Mouse (Mus musculus): ENCODE data around the gene Zfp618.

Zfp618 gene

GRCm38 (mm10) chr4:63033724-63034123 lies 68.4 kb downstream of the Zfp618 start:
- DNase-seq, result no peak

GRCm38 (mm10) chr4:63035991-63036390 lies 70.6 kb downstream of the Zfp618 start:
- DNase-seq, result no peak

GRCm38 (mm10) chr4:63036790-63037189 lies 71.4 kb downstream of the Zfp618 start:
- no peak for DNase-seq

- no peak for DNase-seq
Measured at GRCm38 (mm10) chr4:63037555-63037954, 72.2 kb downstream of the Zfp618 start.

- no peak for DNase-seq
Measured at GRCm38 (mm10) chr4:63038265-63038664, 72.9 kb downstream of the Zfp618 start.

GRCm38 (mm10) chr4:63038937-63039336 lies 73.6 kb downstream of the Zfp618 start:
- no peak for DNase-seq

- DNase-seq, result no peak
Measured at GRCm38 (mm10) chr4:63048606-63049005, 83.2 kb downstream of the Zfp618 start.

GRCm38 (mm10) chr4:63049596-63050318 lies 84.4 kb downstream of the Zfp618 start:
- DNase-seq, result no peak

GRCm38 (mm10) chr4:63050319-63050676 lies 84.9 kb downstream of the Zfp618 start:
- no peak for DNase-seq

GRCm38 (mm10) chr4:63050949-63051348 lies 85.6 kb downstream of the Zfp618 start:
- no peak for DNase-seq

- no peak for DNase-seq
Measured at GRCm38 (mm10) chr4:63051940-63052661, 86.7 kb downstream of the Zfp618 start.

- DNase-seq, result no peak
Measured at GRCm38 (mm10) chr4:63052662-63053033, 87.3 kb downstream of the Zfp618 start.

GRCm38 (mm10) chr4:63055216-63055745 lies 89.9 kb downstream of the Zfp618 start:
- DNase-seq, result no peak

- no peak for DNase-seq
Measured at GRCm38 (mm10) chr4:63056641-63057415, 91.5 kb downstream of the Zfp618 start.

- no peak for DNase-seq
Measured at GRCm38 (mm10) chr4:63057581-63057980, 92.2 kb downstream of the Zfp618 start.

GRCm38 (mm10) chr4:63058686-63059085 lies 93.3 kb downstream of the Zfp618 start:
- no peak for DNase-seq

- no peak for DNase-seq
Measured at GRCm38 (mm10) chr4:63060358-63060757, 95.0 kb downstream of the Zfp618 start.

- no peak for DNase-seq
Measured at GRCm38 (mm10) chr4:63061411-63061810, 96.0 kb downstream of the Zfp618 start.

GRCm38 (mm10) chr4:63063360-63063759 lies 98.0 kb downstream of the Zfp618 start:
- no peak for DNase-seq

GRCm38 (mm10) chr4:63064911-63065310 lies 99.5 kb downstream of the Zfp618 start:
- DNase-seq, result no peak

GRCm38 (mm10) chr4:63066796-63067195 lies 101.4 kb downstream of the Zfp618 start:
- DNase-seq, result no peak

- no peak for DNase-seq
Measured at GRCm38 (mm10) chr4:63067822-63068221, 102.4 kb downstream of the Zfp618 start.

- no peak for DNase-seq
Measured at GRCm38 (mm10) chr4:63068499-63069175, 103.3 kb downstream of the Zfp618 start.
